Mouse (Mus musculus) neural tube, embryonic 13.5 days (tissue): Measurements from ENCODE around the gene Tchp. TPM values are rescaled to one million over a fixed set of nuclear protein-coding genes. Genes with fewer than 3 reads are reported as not detected.

Source experiments
- ATAC-seq: fragments of 200-750 bp; cut with Nextera tagmentation; 2 replicates; pipeline ENCODE4 v1.8.0; 2017; ENCODE audit warnings: low read depth, mild to moderate bottlenecking, moderate TSS enrichment, moderate library complexity
- H3K27ac ChIP-seq: fragments of 300-500 bp; sonication (generic); replicated peaks from 2 replicates; pipeline ENCODE4 v1.5.1; 2015; ENCODE audit warnings: moderate library complexity, mild to moderate bottlenecking, inconsistent platforms
- H3K27me3 ChIP-seq: fragments of 300-500 bp; sonication (generic); 2 replicates; pipeline ENCODE4 v1.6.1; 2015; ENCODE audit warnings: mild to moderate bottlenecking, inconsistent platforms
- H3K36me3 ChIP-seq: fragments of 300-500 bp; sonication (generic); 2 replicates; pipeline ENCODE4 v1.6.1; 2015; ENCODE audit warnings: mild to moderate bottlenecking, inconsistent platforms
- H3K4me1 ChIP-seq: fragments of 300-500 bp; sonication (generic); replicated peaks from 2 replicates; pipeline ENCODE4 v1.6.1; 2015; ENCODE audit warnings: inconsistent platforms
- H3K4me2 ChIP-seq: fragments of 300-500 bp; sonication (generic); 2 replicates; pipeline ENCODE4 v1.6.1; 2015; ENCODE audit warnings: inconsistent platforms, mild to moderate bottlenecking, moderate library complexity
- H3K4me3 ChIP-seq: fragments of 300-500 bp; sonication (generic); 2 replicates; pipeline ENCODE4 v1.5.1; 2015; ENCODE audit warnings: mild to moderate bottlenecking, inconsistent platforms
- H3K9ac ChIP-seq: fragments of 300-500 bp; sonication (generic); 2 replicates; pipeline ENCODE4 v1.6.1; 2015; ENCODE audit warnings: moderate library complexity, mild to moderate bottlenecking, inconsistent platforms
- H3K9me3 ChIP-seq: fragments of 300-500 bp; sonication (generic); 2 replicates; pipeline ENCODE4 v1.6.1; 2016; ENCODE audit warnings: inconsistent platforms
- WGBS: fragments of 180-500 bp; shearing (Covaris S2); methylation state at CpG from one replicate; pipeline ENCODE4 v1.1.7; 2015; 5-methylcytosine and 5-hydroxymethylcytosine counted together
- polyA plus RNA-seq: library from polyadenylated mRNA; unstranded; fragments of >200 nt; fragmentation: Nextera tagmentation; extraction: Ambion mirVana; gene quantifications from 2 replicates; pipeline ENCODE4 v1.2.1, GENCODE M21; 2015

Tchp gene
- polyA plus RNA-seq, 1 experiment from 2014 or later = 18.3 TPM

DNA sequence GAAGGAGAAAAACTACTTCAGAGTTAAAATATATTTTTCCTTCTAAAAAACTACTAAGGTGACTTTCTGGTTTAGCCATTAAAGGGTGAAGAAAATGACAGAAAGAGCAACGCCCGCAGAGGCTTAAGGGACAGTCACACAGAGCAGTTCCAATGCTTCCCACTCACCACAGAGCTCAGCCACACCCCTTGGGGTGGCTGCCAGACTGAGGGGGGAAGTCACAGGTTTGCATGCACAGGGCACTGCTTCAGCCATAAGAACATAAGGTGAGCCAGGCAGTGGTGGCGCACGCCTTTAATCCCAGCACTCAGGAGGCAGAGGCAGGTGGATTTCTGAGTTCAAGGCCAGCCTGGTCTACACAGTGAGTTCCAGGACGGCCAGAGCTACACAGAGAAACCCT is 38.0 kb downstream of the Tchp start:
- no peak overlapping the region for H3K9ac ChIP-seq
- no peak overlapping the region for H3K4me2 ChIP-seq
- no peaks in the 10 kb centered on the region for H3K9me3 ChIP-seq
- no peaks in the 10 kb centered on the region for H3K4me1 ChIP-seq
- H3K36me3 ChIP-seq = peaks cover 93% of the 10 kb centered on the region
- no peaks in the 10 kb centered on the region for H3K27me3 ChIP-seq
- H3K27ac ChIP-seq = no peak overlapping the region
- WGBS = 92% methylated on average over 5 of the region's 5 CpGs
- no peak for ATAC-seq
- H3K4me3 ChIP-seq = no peak overlapping the region

GRCm38 (mm10) chr5:114746886-114747285 is 39.3 kb downstream of the Tchp start:
- H3K27me3 ChIP-seq = no peaks in the 10 kb centered on the region
- peaks cover 94% of the 10 kb centered on the region for H3K36me3 ChIP-seq
- 94% methylated on average over 4 of the region's 4 CpGs for WGBS

DNA sequence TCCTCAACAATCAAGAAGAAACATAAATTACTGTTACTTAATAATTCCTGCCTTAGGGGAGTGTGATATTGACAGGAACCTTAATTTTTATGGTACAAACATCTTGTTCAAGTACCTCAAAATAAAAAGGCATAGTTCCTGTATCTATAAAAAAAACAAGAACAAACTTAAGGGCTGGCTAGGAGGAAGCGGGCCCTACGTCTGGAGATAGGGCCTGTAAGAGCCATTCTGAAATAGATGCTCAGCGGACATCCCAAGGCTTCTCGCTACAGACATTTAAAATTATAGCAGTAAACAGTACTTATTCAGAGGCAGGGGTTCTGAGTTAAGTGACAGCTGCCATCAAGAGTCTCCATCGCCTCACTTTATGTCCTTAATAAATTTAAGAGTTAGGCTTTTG is 40.0 kb downstream of the Tchp start:
- Histone ChIP-seq H3K36me3 (peaks cover 94% of the 10 kb centered on the region), H3K9ac (no peak overlapping the region), H3K4me1 (no peaks in the 10 kb centered on the region), H3K9me3 (no peaks in the 10 kb centered on the region), H3K4me2 (no peak overlapping the region), H3K4me3 (no peak overlapping the region), H3K27ac (no peak overlapping the region), H3K27me3 (no peaks in the 10 kb centered on the region)
- WGBS = 89% methylated on average over 5 of the region's 5 CpGs
- ATAC-seq = no peak

More at GRCm38 (mm10) chr5:114746886-114747285, 39.3 kb downstream of the Tchp start:
- no peak overlapping the region for H3K27ac ChIP-seq
- H3K9ac ChIP-seq = no peak overlapping the region
- H3K4me1 ChIP-seq = no peaks in the 10 kb centered on the region
- no peak overlapping the region for H3K4me2 ChIP-seq
- no peak for ATAC-seq
- no peaks in the 10 kb centered on the region for H3K9me3 ChIP-seq
- no peak overlapping the region for H3K4me3 ChIP-seq

DNA sequence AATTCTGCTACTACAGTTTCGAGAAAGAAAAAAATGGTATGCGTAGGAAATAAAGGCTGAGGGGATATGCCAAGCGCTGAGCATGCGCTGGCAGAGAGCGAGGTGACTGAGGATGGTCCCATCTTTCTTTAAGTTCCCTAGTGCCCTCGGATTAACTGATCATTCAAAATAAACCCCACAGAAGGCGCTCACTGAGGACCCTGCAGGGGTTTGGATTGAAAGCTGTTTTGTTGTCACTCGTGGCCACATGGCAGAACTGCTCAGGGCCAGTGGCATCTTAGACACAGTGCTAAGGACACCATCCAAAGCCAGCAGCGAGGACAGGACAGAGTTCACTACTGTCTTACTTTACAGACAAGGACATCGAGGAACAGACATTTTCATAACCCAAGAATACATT is 42.8 kb downstream of the Tchp start:
- Histone ChIP-seq H3K4me3 (no peak overlapping the region), H3K27ac (no peak overlapping the region), H3K9me3 (no peaks in the 10 kb centered on the region), H3K36me3 (peaks cover 92% of the 10 kb centered on the region), H3K9ac (no peak overlapping the region), H3K4me1 (no peaks in the 10 kb centered on the region), H3K4me2 (no peak overlapping the region), H3K27me3 (no peaks in the 10 kb centered on the region)
- ATAC-seq = no peak
- 81% methylated on average over 10 of the region's 10 CpGs for WGBS

- Histone ChIP-seq H3K4me1 (no peaks in the 10 kb centered on the region), H3K36me3 (peaks cover 94% of the 10 kb centered on the region), H3K9ac (no peak overlapping the region), H3K9me3 (no peaks in the 10 kb centered on the region), H3K27me3 (no peaks in the 10 kb centered on the region), H3K27ac (no peak overlapping the region), H3K4me3 (no peak overlapping the region), H3K4me2 (no peak overlapping the region)
- no peak for ATAC-seq
- WGBS = 89% methylated on average over 10 of the region's 10 CpGs
Observed at GRCm38 (mm10) chr5:114752397-114752796, 44.8 kb downstream of the Tchp start.

- Histone ChIP-seq H3K36me3 (peaks cover 92% of the 10 kb centered on the region), H3K4me1 (no peaks in the 10 kb centered on the region), H3K27ac (no peak overlapping the region), H3K9ac (no peak overlapping the region), H3K4me2 (no peak overlapping the region), H3K27me3 (no peaks in the 10 kb centered on the region), H3K4me3 (no peak overlapping the region), H3K9me3 (no peaks in the 10 kb centered on the region)
- no peak for ATAC-seq
- 90% methylated on average over 12 of the region's 12 CpGs for WGBS
Observed at GRCm38 (mm10) chr5:114753384-114753783, 45.8 kb downstream of the Tchp start.

- WGBS = 95% methylated on average over 5 of the region's 5 CpGs
- no peak overlapping the region for H3K4me3 ChIP-seq
- no peak overlapping the region for H3K9ac ChIP-seq
- H3K4me1 ChIP-seq = no peaks in the 10 kb centered on the region
- H3K4me2 ChIP-seq = no peak overlapping the region
- no peak overlapping the region for H3K27ac ChIP-seq
- H3K9me3 ChIP-seq = no peaks in the 10 kb centered on the region
- H3K27me3 ChIP-seq = no peaks in the 10 kb centered on the region
- peaks cover 88% of the 10 kb centered on the region for H3K36me3 ChIP-seq
- ATAC-seq = no peak
Observed at GRCm38 (mm10) chr5:114759536-114760090, 52.1 kb downstream of the Tchp start.

DNA sequence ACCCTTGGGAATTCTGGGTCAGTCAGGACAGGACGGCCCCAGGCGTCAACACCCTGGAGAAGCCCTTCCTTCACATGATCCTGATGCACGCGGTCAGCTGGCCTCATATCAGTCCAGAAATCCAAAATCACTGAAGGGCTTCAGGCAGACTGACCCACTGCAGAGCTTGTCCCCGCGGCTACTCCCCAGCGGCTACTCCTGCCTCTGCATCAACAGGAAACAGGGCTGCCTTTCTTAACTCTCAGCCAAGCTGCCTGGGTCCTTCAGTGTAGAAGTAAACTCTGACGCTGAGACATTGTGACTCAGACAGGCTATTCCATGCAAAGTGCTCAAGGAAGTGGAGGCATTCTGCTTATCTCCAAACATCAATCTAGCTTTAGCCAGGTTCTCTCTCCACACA is 54.4 kb downstream of the Tchp start:
- no peak overlapping the region for H3K9ac ChIP-seq
- no peak overlapping the region for H3K4me2 ChIP-seq
- H3K36me3 ChIP-seq = peaks cover 80% of the 10 kb centered on the region
- no peak for ATAC-seq
- no peak overlapping the region for H3K27ac ChIP-seq
- WGBS = 89% methylated on average over 8 of the region's 8 CpGs
- no peaks in the 10 kb centered on the region for H3K27me3 ChIP-seq
- no peak overlapping the region for H3K4me3 ChIP-seq
- H3K4me1 ChIP-seq = no peaks in the 10 kb centered on the region
- no peaks in the 10 kb centered on the region for H3K9me3 ChIP-seq

GRCm38 (mm10) chr5:114764812-114765735 is 57.5 kb downstream of the Tchp start:
- H3K9me3 ChIP-seq = no peaks in the 10 kb centered on the region
- no peak overlapping the region for H3K4me3 ChIP-seq
- H3K9ac ChIP-seq = no peak overlapping the region
- H3K4me1 ChIP-seq = peaks cover 4% of the 10 kb centered on the region
- no peak overlapping the region for H3K4me2 ChIP-seq
- no peak for ATAC-seq
- WGBS = 84% methylated on average over 18 of the region's 18 CpGs
- H3K27ac ChIP-seq = no peak overlapping the region
- H3K27me3 ChIP-seq = no peaks in the 10 kb centered on the region
- peaks cover 58% of the 10 kb centered on the region for H3K36me3 ChIP-seq

- Histone ChIP-seq H3K36me3 (peaks cover 41% of the 10 kb centered on the region), H3K27ac (no peak overlapping the region), H3K4me1 (peaks cover 20% of the 10 kb centered on the region), H3K4me2 (no peak overlapping the region), H3K9ac (no peak overlapping the region), H3K9me3 (no peaks in the 10 kb centered on the region), H3K27me3 (no peaks in the 10 kb centered on the region), H3K4me3 (no peak overlapping the region)
- WGBS = 97% methylated on average over 8 of the region's 8 CpGs
- no peak for ATAC-seq
Observed at GRCm38 (mm10) chr5:114766686-114767085, 59.1 kb downstream of the Tchp start.

DNA sequence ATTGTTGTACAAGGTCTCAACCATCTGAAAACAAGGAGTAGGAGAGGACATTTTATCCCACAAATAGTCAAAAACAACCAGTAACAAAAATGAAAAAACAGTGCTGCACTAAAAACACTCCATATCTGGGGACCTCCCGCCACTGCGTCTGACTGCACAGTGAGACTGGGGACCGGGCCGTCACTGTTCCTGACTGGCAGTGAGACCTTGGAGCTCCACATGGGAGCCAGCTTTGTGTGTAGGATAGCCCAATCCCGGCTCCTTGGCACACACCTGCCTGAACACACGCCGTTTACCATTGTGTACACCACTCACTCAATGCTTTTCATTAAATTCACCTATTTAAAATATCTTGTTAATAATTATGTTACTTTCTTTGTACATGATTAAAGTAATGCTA is 59.6 kb downstream of the Tchp start:
- Histone ChIP-seq H3K27me3 (no peaks in the 10 kb centered on the region), H3K27ac (no peak overlapping the region), H3K36me3 (peaks cover 36% of the 10 kb centered on the region), H3K4me1 (peaks cover 25% of the 10 kb centered on the region), H3K4me2 (no peak overlapping the region), H3K4me3 (no peak overlapping the region), H3K9me3 (no peaks in the 10 kb centered on the region), H3K9ac (no peak overlapping the region)
- 87% methylated on average over 7 of the region's 7 CpGs for WGBS
- ATAC-seq = no peak

DNA sequence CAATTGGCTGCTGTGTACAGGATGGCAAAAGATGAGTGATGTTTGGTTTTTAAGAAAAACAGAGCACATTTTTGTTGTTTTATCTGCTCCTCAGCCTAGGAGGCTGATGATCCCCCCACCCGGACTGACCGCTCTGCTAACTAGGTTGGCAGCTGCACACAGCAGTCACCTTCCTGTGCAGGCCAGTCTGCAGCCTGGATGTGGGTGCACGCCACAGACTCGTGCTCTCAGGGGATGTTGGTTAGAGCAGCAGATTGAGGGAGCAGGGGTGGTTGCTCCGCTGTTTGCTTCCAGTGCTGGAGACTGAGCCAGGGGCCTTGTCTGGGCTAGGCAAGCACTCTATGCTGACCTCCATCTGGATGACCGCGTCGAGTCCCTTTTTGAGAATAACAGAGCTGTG is 62.2 kb downstream of the Tchp start:
- H3K4me3 ChIP-seq = no peak overlapping the region
- H3K4me2 ChIP-seq = no peak overlapping the region
- no peak for ATAC-seq
- peaks cover 29% of the 10 kb centered on the region for H3K4me1 ChIP-seq
- H3K27ac ChIP-seq = no peak overlapping the region
- H3K27me3 ChIP-seq = no peaks in the 10 kb centered on the region
- no peak overlapping the region for H3K9ac ChIP-seq
- WGBS = 89% methylated on average over 8 of the region's 8 CpGs
- H3K36me3 ChIP-seq = peaks cover 11% of the 10 kb centered on the region
- no peaks in the 10 kb centered on the region for H3K9me3 ChIP-seq
